Mouse (Mus musculus): ENCODE results near the gene Tmem104. TPM values are rescaled to one million over a fixed set of nuclear protein-coding genes. Genes with fewer than 3 reads are reported as not detected.

Gene Tmem104
- polyA plus RNA-seq, 1 experiment: 15.5 TPM

GRCm38 (mm10) chr11:115277604-115277975 is 90.3 kb downstream of the Tmem104 start:
- no peaks in the 10 kb centered on the region for H3K27me3 ChIP-seq (ENCODE audit: control insufficient read depth, insufficient read depth, insufficient read length)
- H3ac ChIP-seq (ENCODE audit: control insufficient read depth, insufficient read length): peak overlapping the region; percentile 55
- peak overlapping the region; percentile 62 for H3K4me3 ChIP-seq
- TF ChIP-seq SRF (IDR thresholded peaks at IDR 0.05; ENCODE audit: control insufficient read depth, insufficient read length, low read depth) (no peak), REST (IDR thresholded peaks at IDR 0.05; ENCODE audit: insufficient read depth, insufficient read length) (no peak), USF1 (IDR thresholded peaks at IDR 0.05; ENCODE audit: low read depth) (no peak), MYOD1 (IDR thresholded peaks at IDR 0.05; ENCODE audit: control insufficient read depth in 1 of 3, insufficient read length in 2 of 3, low read depth in 2 of 3) (no peak), MYOG (IDR thresholded peaks at IDR 0.05; ENCODE audit: control insufficient read depth in 1 of 3, insufficient read depth in 1 of 3, insufficient read length in 2 of 3, low read depth in 2 of 3) (no peak), E2F4 (IDR thresholded peaks at IDR 0.05; ENCODE audit: insufficient read depth) (no peak), TCF12 (IDR thresholded peaks at IDR 0.05; ENCODE audit: insufficient read depth, poor library complexity, severe bottlenecking) (no peak), POLR2AphosphoS2 (IDR thresholded peaks at IDR 0.05; ENCODE audit: insufficient read length, low read depth) (no peak), POLR2A (IDR thresholded peaks at IDR 0.05; ENCODE audit: insufficient read length, low read depth) (no peak), CEBPB (IDR thresholded peaks at IDR 0.05; ENCODE audit: insufficient read depth, poor library complexity, severe bottlenecking) (no peak), TCF3 (IDR thresholded peaks at IDR 0.05; ENCODE audit: insufficient read length, low read depth) (no peak), MAX (IDR thresholded peaks at IDR 0.05; ENCODE audit: low read depth) (no peak)
- H3K36me3 ChIP-seq (ENCODE audit: control insufficient read depth, insufficient read depth): no peaks in the 10 kb centered on the region
- no peaks in the 10 kb centered on the region for H3K79me2 ChIP-seq (ENCODE audit: control insufficient read depth, insufficient read depth)
- H3K4me2 ChIP-seq (ENCODE audit: low read depth): peak overlapping the region; percentile 98

GRCm38 (mm10) chr11:115278176-115278575 is 90.9 kb downstream of the Tmem104 start:
- Histone ChIP-seq H3K36me3 (ENCODE audit: control insufficient read depth, insufficient read depth) (no peaks in the 10 kb centered on the region), H3K79me2 (ENCODE audit: control insufficient read depth, insufficient read depth) (no peaks in the 10 kb centered on the region), H3ac (ENCODE audit: control insufficient read depth, insufficient read length) (no peak overlapping the region), H3K4me2 (ENCODE audit: low read depth) (peak overlapping the region; percentile 98), H3K4me3 (peak overlapping the region; percentile 62), H3K27me3 (ENCODE audit: control insufficient read depth, insufficient read depth, insufficient read length) (no peaks in the 10 kb centered on the region)
- no peak for TF ChIP-seq POLR2AphosphoS2 (IDR thresholded peaks at IDR 0.05; ENCODE audit: insufficient read length, low read depth)
- TF ChIP-seq E2F4 (IDR thresholded peaks at IDR 0.05; ENCODE audit: insufficient read depth): no peak
- TF ChIP-seq MYOD1 (IDR thresholded peaks at IDR 0.05; ENCODE audit: control insufficient read depth in 1 of 3, insufficient read length in 2 of 3, low read depth in 2 of 3): no peak
- no peak for TF ChIP-seq MAX (IDR thresholded peaks at IDR 0.05; ENCODE audit: low read depth)
- no peak for TF ChIP-seq SRF (IDR thresholded peaks at IDR 0.05; ENCODE audit: control insufficient read depth, insufficient read length, low read depth)
- TF ChIP-seq TCF3 (IDR thresholded peaks at IDR 0.05; ENCODE audit: insufficient read length, low read depth): no peak
- no peak for TF ChIP-seq MYOG (IDR thresholded peaks at IDR 0.05; ENCODE audit: control insufficient read depth in 1 of 3, insufficient read depth in 1 of 3, insufficient read length in 2 of 3, low read depth in 2 of 3)

GRCm38 (mm10) chr11:115279726-115280125 is 92.4 kb downstream of the Tmem104 start:
- peak overlapping the region; percentile 33 for H3K4me2 ChIP-seq (ENCODE audit: low read depth)
- no peaks in the 10 kb centered on the region for H3K79me2 ChIP-seq (ENCODE audit: control insufficient read depth, insufficient read depth)
- no peak overlapping the region for H3ac ChIP-seq (ENCODE audit: control insufficient read depth, insufficient read length)
- H3K36me3 ChIP-seq (ENCODE audit: control insufficient read depth, insufficient read depth): no peaks in the 10 kb centered on the region
- TF ChIP-seq POLR2A (IDR thresholded peaks at IDR 0.05; ENCODE audit: insufficient read length, low read depth) (no peak), TCF3 (IDR thresholded peaks at IDR 0.05; ENCODE audit: insufficient read length, low read depth) (no peak), SRF (IDR thresholded peaks at IDR 0.05; ENCODE audit: control insufficient read depth, insufficient read length, low read depth) (no peak), MYOG (IDR thresholded peaks at IDR 0.05; ENCODE audit: control insufficient read depth in 1 of 3, insufficient read depth in 1 of 3, insufficient read length in 2 of 3, low read depth in 2 of 3) (no peak)
- H3K4me3 ChIP-seq: no peak overlapping the region
- H3K27me3 ChIP-seq (ENCODE audit: control insufficient read depth, insufficient read depth, insufficient read length): no peaks in the 10 kb centered on the region

GRCm38 (mm10) chr11:115282295-115282694 is 95.0 kb downstream of the Tmem104 start:
- Histone ChIP-seq H3ac (ENCODE audit: control insufficient read depth, insufficient read length) (no peak overlapping the region), H3K79me2 (ENCODE audit: control insufficient read depth, insufficient read depth) (no peaks in the 10 kb centered on the region), H3K4me2 (ENCODE audit: low read depth) (no peak overlapping the region), H3K27me3 (ENCODE audit: control insufficient read depth, insufficient read depth, insufficient read length) (no peaks in the 10 kb centered on the region), H3K4me3 (no peak overlapping the region), H3K36me3 (ENCODE audit: control insufficient read depth, insufficient read depth) (no peaks in the 10 kb centered on the region)
- no peak for TF ChIP-seq USF1 (IDR thresholded peaks at IDR 0.05; ENCODE audit: low read depth)
- no peak for TF ChIP-seq MYOD1 (IDR thresholded peaks at IDR 0.05; ENCODE audit: control insufficient read depth in 1 of 3, insufficient read length in 2 of 3, low read depth in 2 of 3)
- no peak for TF ChIP-seq MAX (IDR thresholded peaks at IDR 0.05; ENCODE audit: low read depth)
- TF ChIP-seq POLR2AphosphoS2 (IDR thresholded peaks at IDR 0.05; ENCODE audit: insufficient read length, low read depth): no peak
- no peak for TF ChIP-seq E2F4 (IDR thresholded peaks at IDR 0.05; ENCODE audit: insufficient read depth)
- TF ChIP-seq MYOG (IDR thresholded peaks at IDR 0.05; ENCODE audit: control insufficient read depth in 1 of 3, insufficient read depth in 1 of 3, insufficient read length in 2 of 3, low read depth in 2 of 3): no peak
- no peak for TF ChIP-seq TCF3 (IDR thresholded peaks at IDR 0.05; ENCODE audit: insufficient read length, low read depth)
- no peak for TF ChIP-seq POLR2A (IDR thresholded peaks at IDR 0.05; ENCODE audit: insufficient read length, low read depth)
- TF ChIP-seq SRF (IDR thresholded peaks at IDR 0.05; ENCODE audit: control insufficient read depth, insufficient read length, low read depth): no peak
- TF ChIP-seq REST (IDR thresholded peaks at IDR 0.05; ENCODE audit: insufficient read depth, insufficient read length): no peak
- TF ChIP-seq TCF12 (IDR thresholded peaks at IDR 0.05; ENCODE audit: insufficient read depth, poor library complexity, severe bottlenecking): no peak
- no peak for TF ChIP-seq CEBPB (IDR thresholded peaks at IDR 0.05; ENCODE audit: insufficient read depth, poor library complexity, severe bottlenecking)

- Histone ChIP-seq H3K36me3 (ENCODE audit: control insufficient read depth, insufficient read depth) (no peaks in the 10 kb centered on the region), H3K27me3 (ENCODE audit: control insufficient read depth, insufficient read depth, insufficient read length) (no peaks in the 10 kb centered on the region), H3K4me2 (ENCODE audit: low read depth) (no peak overlapping the region), H3K79me2 (ENCODE audit: control insufficient read depth, insufficient read depth) (no peaks in the 10 kb centered on the region), H3ac (ENCODE audit: control insufficient read depth, insufficient read length) (no peak overlapping the region), H3K4me3 (no peak overlapping the region)
- TF ChIP-seq MYOG (IDR thresholded peaks at IDR 0.05; ENCODE audit: control insufficient read depth in 1 of 3, insufficient read depth in 1 of 3, insufficient read length in 2 of 3, low read depth in 2 of 3): no peak
- no peak for TF ChIP-seq USF1 (IDR thresholded peaks at IDR 0.05; ENCODE audit: low read depth)
- TF ChIP-seq TCF12 (IDR thresholded peaks at IDR 0.05; ENCODE audit: insufficient read depth, poor library complexity, severe bottlenecking): no peak
- no peak for TF ChIP-seq MAX (IDR thresholded peaks at IDR 0.05; ENCODE audit: low read depth)
- TF ChIP-seq CEBPB (IDR thresholded peaks at IDR 0.05; ENCODE audit: insufficient read depth, poor library complexity, severe bottlenecking): no peak
- no peak for TF ChIP-seq REST (IDR thresholded peaks at IDR 0.05; ENCODE audit: insufficient read depth, insufficient read length)
- no peak for TF ChIP-seq POLR2A (IDR thresholded peaks at IDR 0.05; ENCODE audit: insufficient read length, low read depth)
- no peak for TF ChIP-seq E2F4 (IDR thresholded peaks at IDR 0.05; ENCODE audit: insufficient read depth)
These were observed 95.6 kb downstream of the Tmem104 start for GRCm38 (mm10) chr11:115282723-115283485.

Data from myocyte (in vitro differentiated cells).